Mouse (Mus musculus): ENCODE measurements at regions not wholly inside any gene's neighbourhood (a gene's known extent, or its start where the extent isn't known, plus 50 kb on each side); places are given as distances from the start of the nearest gene placed in this dataset.

DNA sequence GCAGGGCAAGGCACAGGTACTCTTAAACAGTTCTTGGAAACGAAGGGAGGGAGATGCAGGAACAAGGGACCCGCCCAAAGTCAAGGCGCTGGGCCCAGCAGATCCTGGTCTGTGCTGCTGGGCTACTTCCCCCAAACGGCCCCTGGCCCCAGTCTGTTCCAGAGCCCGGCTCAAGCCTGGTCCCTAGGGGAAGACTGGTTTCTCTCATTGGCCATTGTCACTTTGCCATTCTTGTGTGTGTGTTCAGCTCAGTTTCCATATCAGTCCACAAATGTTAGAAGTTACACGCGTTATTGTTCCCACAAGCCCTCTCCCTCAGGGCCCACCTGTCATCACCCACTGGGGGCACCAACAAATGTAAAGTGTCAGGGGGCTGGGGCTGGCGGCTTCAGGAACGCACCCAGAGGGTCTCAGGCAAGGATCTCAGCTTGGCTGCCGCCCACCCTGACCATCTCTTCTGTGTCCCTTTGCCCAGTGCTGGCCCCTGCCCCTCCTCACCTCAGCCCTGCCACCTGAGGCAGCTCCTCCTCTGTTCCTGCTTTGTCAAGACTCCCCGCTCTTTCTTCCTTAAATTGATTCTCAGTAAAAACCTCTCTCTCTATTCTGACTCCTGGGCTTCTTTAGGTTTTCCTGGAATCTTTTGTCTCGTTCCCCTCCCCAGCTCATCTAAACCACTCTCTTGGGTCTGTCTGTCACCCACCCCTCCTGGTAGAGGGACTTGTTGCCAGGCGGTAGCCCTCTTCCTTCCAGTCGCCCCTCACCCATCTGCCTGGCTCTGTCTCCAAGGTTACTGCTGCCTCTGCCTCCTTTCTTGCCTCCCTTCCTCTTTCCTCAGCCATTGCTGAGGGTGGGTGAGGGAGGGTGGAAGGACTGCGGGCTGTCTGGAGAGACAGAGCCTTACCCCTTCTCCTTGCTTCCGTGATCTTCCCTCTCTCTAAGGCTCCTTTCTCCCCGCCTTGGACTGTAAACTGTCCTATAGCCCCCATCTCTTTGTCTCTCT lies 69.2 kb upstream of the 4931429L15Rik start:
- Histone ChIP-seq H3K27me3 (replicated peaks; ENCODE audit: control insufficient read depth, insufficient read depth, low read length) (peaks cover 10% of the 10 kb centered on the region; the same call in 1 of the 2 replicates), H3K9me3 (ENCODE audit: control insufficient read depth, low read length) (no peaks in the 10 kb centered on the region), H3K36me3 (ENCODE audit: control insufficient read depth, insufficient read depth, low read length) (no peaks in the 10 kb centered on the region), H3K9ac (ENCODE audit: low read depth, low read length) (peak overlapping the region; percentile 66), H3K4me3 (ENCODE audit: low read depth, low read length) (peak overlapping the region; percentile 40), H3K27ac (replicated peaks; ENCODE audit: low read depth, low read length) (peak overlapping the region; percentile 13; the same call in 1 of the 2 replicates), H3K4me2 (ENCODE audit: low read depth, low read length) (peak overlapping the region; percentile 69), H3K4me1 (ENCODE audit: control insufficient read depth, insufficient read depth, low read length) (peaks cover 14% of the 10 kb centered on the region)
- ATAC-seq (ENCODE audit: low read depth) (peak; percentile 68), DNase-seq (ENCODE audit: low spot score) (peak; percentile 29)
- 15% methylated on average over 16 of the region's 17 CpGs for WGBS

- H3K9me3 ChIP-seq (ENCODE audit: control insufficient read depth, low read length), result no peaks in the 10 kb centered on the region
- ATAC-seq (ENCODE audit: low read depth) (no peak), DNase-seq (ENCODE audit: low spot score) (no peak)
- no peak overlapping the region for H3K4me3 ChIP-seq (ENCODE audit: low read depth, low read length)
- no peak overlapping the region for H3K27ac ChIP-seq (replicated peaks; ENCODE audit: low read depth, low read length)
- H3K4me1 ChIP-seq (ENCODE audit: control insufficient read depth, insufficient read depth, low read length), result peaks cover 10% of the 10 kb centered on the region
- WGBS, result 93% methylated on average over 3 of the region's 3 CpGs
- no peaks in the 10 kb centered on the region for H3K36me3 ChIP-seq (ENCODE audit: control insufficient read depth, insufficient read depth, low read length)
- no peak overlapping the region for H3K4me2 ChIP-seq (ENCODE audit: low read depth, low read length)
- H3K27me3 ChIP-seq (replicated peaks; ENCODE audit: control insufficient read depth, insufficient read depth, low read length), result no peaks in the 10 kb centered on the region
- no peak overlapping the region for H3K9ac ChIP-seq (ENCODE audit: low read depth, low read length)
These were observed 66.5 kb upstream of the 4931429L15Rik start for GRCm38 (mm10) chr9:46386333-46386732.

- H3K4me1 ChIP-seq (ENCODE audit: control insufficient read depth, insufficient read depth, low read length), result no peaks in the 10 kb centered on the region
- no peak overlapping the region for H3K9ac ChIP-seq (ENCODE audit: low read depth, low read length)
- 31% methylated on average over 4 of the region's 4 CpGs for WGBS
- no peaks in the 10 kb centered on the region for H3K36me3 ChIP-seq (ENCODE audit: control insufficient read depth, insufficient read depth, low read length)
- no peak for DNase-seq (ENCODE audit: low spot score)
- no peaks in the 10 kb centered on the region for H3K27me3 ChIP-seq (replicated peaks; ENCODE audit: control insufficient read depth, insufficient read depth, low read length)
- H3K27ac ChIP-seq (replicated peaks; ENCODE audit: low read depth, low read length), result no peak overlapping the region
- no peak overlapping the region for H3K4me3 ChIP-seq (ENCODE audit: low read depth, low read length)
- no peaks in the 10 kb centered on the region for H3K9me3 ChIP-seq (ENCODE audit: control insufficient read depth, low read length)
- ATAC-seq (ENCODE audit: low read depth), result no peak
- H3K4me2 ChIP-seq (ENCODE audit: low read depth, low read length), result no peak overlapping the region
These were observed 61.6 kb upstream of the 4931429L15Rik start for GRCm38 (mm10) chr9:46381342-46381741.

DNA sequence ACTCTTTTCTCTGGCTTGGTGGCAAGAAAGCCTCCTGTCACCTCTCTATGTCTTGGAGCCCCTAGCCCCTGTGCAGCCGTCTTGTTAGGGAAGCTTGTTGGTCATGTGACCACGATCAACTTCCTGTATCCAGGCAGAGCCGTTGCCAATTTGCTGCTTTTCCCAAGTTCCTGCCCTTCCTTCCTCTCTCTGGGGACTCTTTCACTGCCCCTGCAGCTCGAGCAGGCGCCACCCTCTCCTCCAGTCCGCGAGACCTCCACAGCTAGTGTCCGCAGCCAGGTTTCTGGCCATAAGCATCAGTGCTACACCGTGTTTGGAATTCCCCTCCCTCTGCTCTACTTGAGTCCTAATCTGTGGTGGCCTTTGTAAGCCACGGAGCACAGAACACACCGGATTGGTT lies 59.7 kb upstream of the 4931429L15Rik start:
- Histone ChIP-seq H3K27ac (replicated peaks; ENCODE audit: low read depth, low read length) (no peak overlapping the region), H3K9ac (ENCODE audit: low read depth, low read length) (no peak overlapping the region), H3K4me2 (ENCODE audit: low read depth, low read length) (peak overlapping the region; percentile 9; the same call in 1 of the 2 replicates), H3K4me3 (ENCODE audit: low read depth, low read length) (no peak overlapping the region), H3K27me3 (replicated peaks; ENCODE audit: control insufficient read depth, insufficient read depth, low read length) (no peaks in the 10 kb centered on the region), H3K4me1 (ENCODE audit: control insufficient read depth, insufficient read depth, low read length) (no peaks in the 10 kb centered on the region), H3K9me3 (ENCODE audit: control insufficient read depth, low read length) (no peaks in the 10 kb centered on the region), H3K36me3 (ENCODE audit: control insufficient read depth, insufficient read depth, low read length) (no peaks in the 10 kb centered on the region)
- no peak for ATAC-seq (ENCODE audit: low read depth)
- WGBS, result 60% methylated on average over 11 of the region's 11 CpGs
- no peak for DNase-seq (ENCODE audit: low spot score)

GRCm38 (mm10) chr9:46378339-46378738 lies 58.6 kb upstream of the 4931429L15Rik start:
- DNase-seq (ENCODE audit: low spot score), result no peak
- H3K4me1 ChIP-seq (ENCODE audit: control insufficient read depth, insufficient read depth, low read length), result no peaks in the 10 kb centered on the region
- H3K4me2 ChIP-seq (ENCODE audit: low read depth, low read length), result no peak overlapping the region
- no peaks in the 10 kb centered on the region for H3K9me3 ChIP-seq (ENCODE audit: control insufficient read depth, low read length)
- no peaks in the 10 kb centered on the region for H3K36me3 ChIP-seq (ENCODE audit: control insufficient read depth, insufficient read depth, low read length)
- no peak overlapping the region for H3K4me3 ChIP-seq (ENCODE audit: low read depth, low read length)
- no peaks in the 10 kb centered on the region for H3K27me3 ChIP-seq (replicated peaks; ENCODE audit: control insufficient read depth, insufficient read depth, low read length)
- H3K9ac ChIP-seq (ENCODE audit: low read depth, low read length), result no peak overlapping the region
- 83% methylated on average over 3 of the region's 3 CpGs for WGBS
- no peak for ATAC-seq (ENCODE audit: low read depth)
- H3K27ac ChIP-seq (replicated peaks; ENCODE audit: low read depth, low read length), result no peak overlapping the region

Measured in embryonic facial prominence, embryonic 14.5 days (tissue).